Mouse (Mus musculus): Measurements from ENCODE around the gene Pde6g.

The Pde6g gene

DNA sequence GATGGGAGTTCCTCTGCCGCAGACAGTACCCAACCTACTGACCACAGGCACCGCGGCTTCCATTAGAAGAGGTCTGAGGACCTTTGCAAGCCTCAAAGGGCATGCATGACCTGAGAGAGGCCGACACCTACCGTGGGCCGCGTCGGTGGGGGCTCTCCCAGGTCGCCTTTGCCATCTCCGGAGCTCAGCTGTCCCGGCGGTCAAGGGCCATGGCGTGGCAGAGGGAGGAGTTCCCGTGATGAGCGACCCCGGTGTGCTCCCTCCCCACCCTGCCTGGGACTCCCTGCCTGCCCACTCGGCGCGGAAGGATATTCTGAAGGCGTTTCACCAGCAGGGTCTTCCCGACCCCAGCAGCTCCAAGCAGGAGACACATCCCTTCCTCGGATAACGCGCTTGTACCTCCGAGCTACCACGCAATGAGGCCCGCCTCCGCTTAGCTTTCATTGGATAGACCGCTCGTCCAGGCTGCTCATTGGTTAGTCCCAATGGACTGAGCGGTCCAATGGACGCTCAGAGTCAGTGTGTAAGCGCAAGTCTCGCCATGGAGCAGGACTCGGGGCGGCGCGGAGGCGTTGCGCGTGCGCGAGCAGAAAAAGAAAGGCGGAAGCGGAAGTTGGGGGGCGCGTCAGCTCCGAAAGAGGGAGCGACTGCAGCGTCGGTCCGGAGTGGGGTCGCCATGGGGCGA, 13.9 kb upstream of the Pde6g start, which contains the start of gene Arl16:
TSS of gene Arl16 (minus strand) at position 557 of the 685 bp plus-strand sequence.
- DNase-seq = peak; percentile 96

DNA sequence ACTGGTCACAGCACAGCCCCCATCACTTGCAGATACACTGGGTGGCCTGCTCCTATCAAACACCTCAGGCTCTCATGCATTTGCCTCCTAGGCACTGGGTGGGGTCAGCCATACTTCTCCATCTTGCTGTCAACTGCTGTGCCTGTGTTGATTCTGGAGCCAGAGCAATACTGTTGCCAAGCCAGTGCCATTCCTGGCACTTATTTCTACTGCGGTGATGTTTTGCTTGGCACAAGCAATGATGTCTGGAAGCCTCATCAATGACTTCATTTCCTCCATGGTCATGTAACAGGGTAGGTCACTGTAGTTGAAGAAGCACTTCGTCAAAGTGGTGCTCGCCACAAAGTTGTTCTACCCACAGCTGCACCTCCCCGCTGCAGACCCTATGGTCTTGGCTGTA, 12.2 kb upstream of the Pde6g start:
- no peak for DNase-seq

DNA sequence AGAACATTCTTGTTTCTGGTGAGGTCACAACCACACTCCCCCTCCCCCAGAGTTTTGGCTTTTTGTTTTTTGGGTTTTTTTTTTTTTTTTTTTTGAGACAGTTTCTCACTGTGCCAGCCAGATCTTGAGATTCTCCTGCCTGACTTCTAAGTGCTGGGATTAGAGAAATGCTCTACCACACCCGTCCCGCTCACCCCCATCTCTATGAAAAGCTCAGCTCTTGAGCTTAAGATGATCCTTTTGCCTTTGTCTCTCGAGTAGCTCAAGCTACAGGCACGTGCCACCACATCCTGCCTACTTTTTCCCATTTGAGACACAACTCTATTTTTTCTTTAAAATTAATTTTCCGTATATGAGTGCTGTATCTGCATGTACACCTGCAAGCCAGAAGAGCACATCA, 11.1 kb upstream of the Pde6g start:
- no peak for DNase-seq

DNA sequence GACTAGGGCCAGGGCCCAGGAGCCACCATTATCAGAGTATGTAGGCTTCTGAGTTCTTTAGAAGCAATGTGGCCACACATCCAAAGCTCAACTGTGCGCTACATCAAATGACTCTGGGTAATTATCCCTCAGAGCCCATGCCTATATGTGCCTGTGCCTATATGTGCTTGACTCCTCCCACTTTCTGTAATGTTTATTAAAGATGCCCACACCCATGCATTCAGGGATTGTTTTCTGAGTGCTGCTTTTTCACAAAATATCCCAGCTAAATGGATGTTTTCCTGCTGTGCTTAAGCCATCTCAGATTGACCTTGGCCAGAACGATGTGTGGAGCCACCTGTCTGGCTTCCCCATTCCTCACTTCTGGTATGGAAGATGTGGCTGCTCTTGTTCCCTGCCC, 10.2 kb upstream of the Pde6g start:
- DNase-seq = no peak

- no peak for DNase-seq
These were observed 5.7 kb upstream of the Pde6g start for GRCm38 (mm10) chr11:120458847-120459597.

DNA sequence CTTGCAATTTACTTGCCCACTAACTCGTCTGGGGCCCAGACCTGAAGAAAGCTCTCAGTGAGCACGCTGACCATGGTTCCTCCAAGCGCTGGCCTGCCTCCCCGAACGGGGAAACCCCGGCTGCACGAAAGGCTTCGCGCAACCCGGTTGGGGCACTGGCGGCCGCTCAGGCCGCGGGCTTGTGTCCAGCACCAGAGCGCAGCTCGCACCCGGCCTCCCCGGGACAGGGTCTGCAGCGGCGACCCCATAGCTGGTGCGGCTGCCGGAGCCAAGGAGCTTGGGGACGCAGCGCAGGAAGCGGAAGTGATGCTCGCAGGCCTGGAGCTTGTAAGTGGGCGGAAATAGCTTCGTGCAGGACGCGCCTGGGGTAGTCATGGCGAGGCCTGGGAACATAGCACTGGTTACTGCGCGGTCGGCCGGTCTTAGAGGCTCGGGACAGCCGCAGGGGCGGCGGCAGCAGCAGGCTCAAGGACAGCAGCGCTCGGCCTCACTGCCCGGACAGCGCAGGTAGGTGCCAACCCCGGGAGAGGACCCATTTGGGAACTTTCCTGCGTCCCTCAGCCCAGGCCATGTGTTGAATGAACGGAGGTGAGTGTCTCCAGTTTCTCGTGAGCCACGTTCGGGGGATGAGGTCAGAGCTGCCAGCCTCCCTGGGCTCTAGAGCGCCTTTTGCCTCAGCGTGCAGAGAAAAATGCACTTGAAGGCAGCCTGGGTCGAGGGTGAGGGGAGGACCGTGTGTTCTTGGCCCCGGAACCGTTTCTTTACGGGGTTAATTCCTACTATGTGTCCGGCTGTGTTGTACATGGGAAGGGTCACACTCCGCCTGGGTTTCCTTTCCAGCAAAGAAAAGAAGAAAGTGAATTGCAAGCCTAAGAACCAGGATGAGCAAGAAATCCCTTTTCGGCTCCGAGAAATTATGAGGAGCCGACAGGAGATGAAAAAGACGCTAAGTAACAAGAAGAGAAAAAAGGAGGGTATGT, 4.8 kb upstream of the Pde6g start, which contains the start of the genes Oxld1 and Ccdc137:
TSS of gene Oxld1 (minus strand) at position 297 of the 980 bp plus-strand sequence.
TSS of gene Ccdc137 (plus strand) at position 344 of the 980 bp plus-strand sequence.
- peak; percentile 88 for DNase-seq

DNA sequence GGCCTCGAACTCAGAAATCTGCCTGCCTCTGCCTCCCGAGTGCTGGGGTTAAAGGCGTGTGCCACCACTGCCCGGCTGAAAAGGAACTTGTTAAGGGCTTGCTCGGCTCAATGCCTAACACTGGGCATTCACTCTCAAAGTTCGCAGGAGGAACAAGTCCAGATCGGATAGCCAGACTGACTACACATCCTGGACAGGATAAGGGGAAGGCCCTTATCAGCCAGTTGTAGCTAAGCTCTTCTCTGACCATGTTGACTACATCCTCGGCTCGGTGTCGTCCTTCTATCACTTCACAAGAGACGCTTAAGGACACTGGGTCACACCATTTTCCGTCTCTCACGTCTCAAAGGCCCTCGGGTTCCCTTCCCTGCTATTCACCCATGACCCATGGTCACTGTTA, 4.1 kb upstream of the Pde6g start:
- no peak for DNase-seq

DNA sequence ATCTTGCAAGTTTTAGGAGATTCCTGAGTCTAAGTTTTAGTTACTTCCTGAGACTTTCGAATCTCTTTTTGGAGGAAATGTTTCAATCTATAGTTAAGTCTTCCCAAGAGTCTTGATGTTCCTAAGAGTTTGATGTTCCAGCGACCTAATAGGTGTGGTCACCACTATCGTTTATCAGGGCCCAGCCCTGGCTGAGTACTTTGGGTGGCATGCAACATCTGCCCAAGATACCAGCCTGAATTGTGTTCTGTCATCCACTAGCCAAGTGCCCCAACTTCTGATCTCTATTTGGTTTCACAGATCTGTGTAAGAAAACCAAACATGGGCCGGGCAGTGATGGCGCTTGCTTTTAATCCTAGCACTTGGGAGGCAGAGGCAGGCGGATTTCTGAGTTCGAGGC, 2.1 kb upstream of the Pde6g start:
- no peak for DNase-seq

DNA sequence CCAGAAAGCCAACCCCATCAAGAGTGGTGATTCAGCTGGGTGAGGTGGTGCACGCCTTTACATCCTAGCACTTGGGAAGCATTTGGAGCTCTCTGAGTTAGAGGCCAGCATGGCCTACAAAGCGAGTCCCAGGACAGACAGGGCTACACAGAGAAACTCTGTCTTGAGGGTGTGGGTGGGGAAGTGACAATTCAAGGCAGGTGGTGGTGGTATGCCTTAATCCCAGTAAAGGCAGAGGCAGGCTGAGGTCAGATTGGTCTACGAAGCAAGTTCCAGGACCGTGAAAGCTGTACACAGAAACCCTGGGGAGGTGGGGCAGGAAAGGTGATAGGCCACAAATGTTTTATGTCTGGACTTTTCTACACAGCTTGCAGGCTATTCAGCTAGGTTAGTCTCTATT, 1.7 kb upstream of the Pde6g start:
- no peak for DNase-seq

DNA sequence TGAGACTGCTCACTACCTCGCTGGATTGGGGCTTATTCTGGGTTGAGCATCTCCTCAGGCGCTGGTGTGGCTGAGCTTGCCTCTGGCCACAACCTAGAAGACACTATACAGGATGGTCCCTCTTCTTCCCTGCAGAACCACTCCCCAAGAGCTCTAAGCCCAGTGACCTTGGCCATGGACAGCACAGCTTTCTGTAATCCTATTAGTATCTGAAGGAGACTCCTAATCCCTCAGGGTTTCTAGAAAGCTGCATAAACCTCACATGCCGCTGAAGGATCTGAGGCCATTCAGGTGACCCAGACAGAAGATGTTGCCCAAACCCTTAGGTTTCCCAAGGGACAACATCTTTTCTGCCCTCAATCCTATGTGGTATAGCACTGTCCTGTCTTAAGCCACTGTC, 1.1 kb downstream of the Pde6g start:
- DNase-seq = no peak

GRCm38 (mm10) chr11:120447179-120447578, 6.1 kb downstream of the Pde6g start:
- no peak for DNase-seq

DNA sequence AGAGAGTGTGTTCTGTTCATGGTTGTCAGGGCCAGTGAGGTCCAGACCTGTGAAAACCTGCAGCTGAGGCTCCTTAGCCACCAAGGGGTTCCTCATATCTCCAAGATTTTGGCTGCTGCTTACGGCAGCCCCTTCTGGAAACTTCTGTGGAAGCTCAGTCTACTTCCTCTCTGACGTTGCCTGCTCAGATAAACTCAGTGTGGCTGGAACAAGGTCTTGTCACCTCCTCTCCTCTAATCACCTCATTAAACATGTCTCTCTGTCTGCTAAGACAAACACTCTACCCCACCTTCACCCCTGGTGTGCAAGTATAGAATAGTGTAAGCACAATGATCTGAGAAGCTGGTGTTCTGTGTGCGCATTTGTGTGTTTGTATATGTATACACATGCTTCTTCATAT, 7.8 kb downstream of the Pde6g start:
- DNase-seq = no peak

DNA sequence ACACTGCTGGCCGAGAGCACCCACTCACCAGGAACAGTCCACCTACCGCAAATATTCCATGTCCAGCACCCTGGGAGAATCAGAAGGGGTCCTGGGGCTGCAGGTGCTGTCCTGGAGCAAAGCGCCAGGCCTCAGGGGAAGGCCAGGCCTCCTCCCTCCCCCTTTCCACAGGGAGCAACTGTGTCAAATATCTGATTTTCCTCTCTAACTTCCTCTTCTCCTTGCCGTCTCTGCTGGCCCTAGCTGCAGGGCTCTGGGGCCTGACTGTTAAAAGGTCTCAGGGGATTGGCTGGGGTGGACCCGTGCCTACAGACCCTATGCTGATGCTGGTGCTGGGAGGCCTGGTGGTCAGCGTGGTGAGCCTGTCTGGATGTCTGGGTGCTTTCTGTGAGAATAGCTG, 9.2 kb downstream of the Pde6g start:
- DNase-seq = no peak

- DNase-seq = no peak
These were observed 10.5 kb downstream of the Pde6g start for GRCm38 (mm10) chr11:120442765-120443280.

- no peak for DNase-seq
These were observed 11.0 kb downstream of the Pde6g start, which contains the start of gene Tspan10 for GRCm38 (mm10) chr11:120442344-120442743. Gene Tspan10, plus strand, starts transcription at chr11:120442644.

- DNase-seq = no peak
These were observed 15.4 kb downstream of the Pde6g start for GRCm38 (mm10) chr11:120437857-120438385.

GRCm38 (mm10) chr11:120437152-120437856, 16.0 kb downstream of the Pde6g start, which contains the start of gene Nploc4:
Gene Nploc4, minus strand, starts transcription at chr11:120437708.
- peak; percentile 94 for DNase-seq

DNA sequence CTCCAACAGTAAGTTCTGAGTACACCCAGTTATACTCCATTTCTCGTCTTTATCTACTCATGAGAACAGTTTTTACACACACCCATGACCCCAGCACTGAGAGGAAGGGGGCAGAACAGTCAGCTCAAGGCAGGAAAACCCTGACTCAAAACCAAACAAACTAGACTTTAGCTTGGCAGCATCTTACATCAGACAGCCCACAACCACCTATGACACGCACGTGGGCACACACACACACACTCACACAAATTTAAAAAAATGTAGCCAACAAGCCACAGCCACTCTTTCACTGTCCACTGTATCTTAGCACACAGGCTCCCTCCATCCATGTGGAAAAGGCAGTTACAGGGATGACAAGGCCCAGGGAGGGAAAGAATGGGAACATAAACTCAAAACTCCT, 26.6 kb downstream of the Pde6g start:
- DNase-seq = no peak

DNA sequence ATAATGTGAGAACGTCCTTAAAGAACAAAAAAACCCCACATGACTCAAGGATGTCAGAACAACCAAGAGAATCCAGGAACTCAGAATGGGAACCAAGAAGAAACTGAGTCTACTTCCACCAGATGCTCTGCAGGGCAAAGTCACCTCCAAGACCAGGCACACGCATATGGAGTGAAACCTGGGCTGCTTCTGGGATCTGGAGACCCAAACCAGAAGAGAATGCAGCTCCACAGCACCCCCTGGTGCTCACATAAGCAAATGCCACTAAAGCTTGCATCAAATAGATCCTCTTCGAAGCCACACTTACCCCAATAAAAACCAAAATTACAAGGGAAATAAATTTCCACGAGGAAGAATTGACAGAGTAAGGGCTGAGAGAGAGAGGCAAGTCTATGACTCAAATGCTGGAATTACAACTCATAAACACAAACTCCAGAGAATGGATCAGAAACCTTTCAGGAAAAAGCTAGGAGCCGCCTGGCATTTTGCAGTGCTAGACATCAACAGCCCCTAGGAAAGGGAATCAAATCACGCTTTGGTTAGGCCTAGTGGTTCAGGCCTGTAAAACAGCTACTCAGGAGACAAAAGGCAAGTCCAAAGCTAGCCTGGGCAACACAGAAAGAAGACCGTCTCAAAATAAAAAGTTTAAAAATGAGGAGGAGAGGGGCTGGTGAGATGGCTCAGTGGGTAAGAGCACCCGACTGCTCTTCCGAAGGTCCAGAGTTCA, 29.6 kb downstream of the Pde6g start:
- DNase-seq = peak; percentile 82

GRCm38 (mm10) chr11:120422651-120423568, 30.4 kb downstream of the Pde6g start:
- DNase-seq = peak; percentile 20
